Mouse (Mus musculus) G1E (cell line): ENCODE results near the gene Map4k2. TPM values are rescaled to one million over a fixed set of nuclear protein-coding genes. Genes with fewer than 3 reads are reported as not detected.

ENCODE experiments used
- ATAC-seq: 2 replicates; pipeline ENCODE4 v1.8.0; 2016; ENCODE audit warnings: mild to moderate bottlenecking; ENCODE audit not compliant: insufficient number of reproducible peaks, poor library complexity, low FRiP score, severe bottlenecking; ENCODE audit errors: extremely low read depth
- DNase-seq: peaks from one replicate; pipeline ENCODE4 v3.0.0; 2012; ENCODE audit warnings: low spot score
- H3K27me3 ChIP-seq: 2 replicates; pipeline ENCODE4 v1.6.1; 2012; ENCODE audit warnings: mild to moderate bottlenecking, low read length, inconsistent platforms; ENCODE audit not compliant: insufficient read depth
- H3K36me3 ChIP-seq: replicated peaks from 2 replicates; pipeline ENCODE3; 2012; ENCODE audit warnings: mild to moderate bottlenecking, inconsistent platforms
- H3K4me1 ChIP-seq: 2 replicates; pipeline ENCODE4 v1.6.1; 2012; ENCODE audit warnings: low read depth, low read length, inconsistent platforms, mixed read lengths; ENCODE audit not compliant: insufficient read depth
- H3K4me3 ChIP-seq: 2 replicates; pipeline ENCODE4 v1.5.1; 2012; ENCODE audit warnings: low read depth, mild to moderate bottlenecking, inconsistent platforms, low read length, moderate library complexity, mixed read lengths
- H3K9me3 ChIP-seq: replicated peaks from 2 replicates; pipeline ENCODE4 v1.6.1; 2012; ENCODE audit warnings: inconsistent platforms
- CTCF ChIP-seq: IDR thresholded peaks from 2 replicates; pipeline ENCODE4 v1.5.1; 2012; ENCODE audit warnings: low read depth, low read length, inconsistent platforms, mixed read lengths
- GATA1 ChIP-seq: IDR thresholded peaks from 2 replicates; pipeline ENCODE4 v1.6.1; 2012; ENCODE audit warnings: borderline replicate concordance, low read length, inconsistent platforms, mixed read lengths
- GATA2 ChIP-seq: IDR thresholded peaks from 2 replicates; pipeline ENCODE4 v1.6.1; 2012; ENCODE audit warnings: low read depth, low read length, inconsistent platforms, borderline replicate concordance
- POLR2AphosphoS5 ChIP-seq: IDR thresholded peaks from 2 replicates; pipeline ENCODE4 v1.6.1; 2012; ENCODE audit warnings: low read depth, low read length, inconsistent platforms; ENCODE audit not compliant: insufficient replicate concordance
- TAL1 ChIP-seq: conservative IDR thresholded peaks from 2 replicates; pipeline ENCODE4 v1.6.1; 2012; ENCODE audit warnings: low read depth, low read length, inconsistent platforms, mixed read lengths
- polyA plus RNA-seq: library from polyadenylated mRNA; stranded (reverse); fragments of >175 nt; gene quantifications from 2 replicates; pipeline ENCODE4 v1.2.3, GENCODE M21; 2012
- total RNA-seq, 2 experiments: library from RNA; stranded (forward) in 1 of 2; stranded (reverse) in 1 of 2; fragments of 200-1000 nt in 1 of 2; fragments of >200 nt in 1 of 2; fragmentation: Nextera tagmentation in 1 of 2; gene quantifications; 2 replicates each; pipeline ENCODE4 v1.2.3; 2014 to 2017

Map4k2 gene
- total and polyA plus RNA-seq, 3 experiments: 13.2 to 26.6 (median 13.4) TPM

GRCm38 (mm10) chr19:6342276-6342933 lies 1.5 kb downstream of the Map4k2 start:
- Histone ChIP-seq H3K4me3 (no peak overlapping the region), H3K27me3 (no peaks in the 10 kb centered on the region), H3K4me1 (peaks cover 47% of the 10 kb centered on the region), H3K9me3 (no peaks in the 10 kb centered on the region), H3K36me3 (peaks cover 90% of the 10 kb centered on the region)
- no peak for DNase-seq
- no peak for TF ChIP-seq POLR2AphosphoS5
- no peak for ATAC-seq

GRCm38 (mm10) chr19:6343066-6343925 lies 2.4 kb downstream of the Map4k2 start:
- ATAC-seq: no peak
- H3K4me3 ChIP-seq: no peak overlapping the region
- H3K27me3 ChIP-seq: no peaks in the 10 kb centered on the region
- H3K9me3 ChIP-seq: no peaks in the 10 kb centered on the region
- H3K36me3 ChIP-seq: peaks cover 88% of the 10 kb centered on the region
- peaks cover 45% of the 10 kb centered on the region for H3K4me1 ChIP-seq
- DNase-seq: no peak
- TF ChIP-seq CTCF (no peak), TAL1 (no peak), GATA1 (no peak), GATA2 (no peak), POLR2AphosphoS5 (no peak)

- Histone ChIP-seq H3K4me1 (peaks cover 40% of the 10 kb centered on the region), H3K4me3 (no peak overlapping the region), H3K36me3 (peaks cover 88% of the 10 kb centered on the region), H3K9me3 (no peaks in the 10 kb centered on the region), H3K27me3 (no peaks in the 10 kb centered on the region)
- DNase-seq: no peak
- no peak for ATAC-seq
- TF ChIP-seq GATA2 (no peak), GATA1 (no peak), CTCF (no peak), POLR2AphosphoS5 (no peak), TAL1 (no peak)
Observed at GRCm38 (mm10) chr19:6343996-6344395, 3.1 kb downstream of the Map4k2 start.

- Histone ChIP-seq H3K27me3 (no peaks in the 10 kb centered on the region), H3K4me3 (no peak overlapping the region), H3K9me3 (no peaks in the 10 kb centered on the region), H3K36me3 (peaks cover 92% of the 10 kb centered on the region), H3K4me1 (peaks cover 22% of the 10 kb centered on the region)
- TF ChIP-seq GATA2 (no peak), GATA1 (no peak), POLR2AphosphoS5 (no peak), TAL1 (no peak), CTCF (no peak)
- ATAC-seq (no peak), DNase-seq (no peak)
Observed at GRCm38 (mm10) chr19:6346023-6346422, 5.1 kb downstream of the Map4k2 start.

- H3K36me3 ChIP-seq: peaks cover 97% of the 10 kb centered on the region
- no peaks in the 10 kb centered on the region for H3K9me3 ChIP-seq
- DNase-seq: no peak
- H3K27me3 ChIP-seq: no peaks in the 10 kb centered on the region
- peaks cover 16% of the 10 kb centered on the region for H3K4me1 ChIP-seq
- H3K4me3 ChIP-seq: no peak overlapping the region
- TF ChIP-seq GATA1 (no peak), TAL1 (no peak), POLR2AphosphoS5 (no peak), CTCF (no peak), GATA2 (no peak)
- ATAC-seq: no peak
Observed at GRCm38 (mm10) chr19:6346661-6347060, 5.7 kb downstream of the Map4k2 start.

GRCm38 (mm10) chr19:6347615-6348014 lies 6.7 kb downstream of the Map4k2 start:
- ATAC-seq: no peak
- Histone ChIP-seq H3K36me3 (peaks cover 94% of the 10 kb centered on the region), H3K4me3 (no peak overlapping the region), H3K9me3 (no peaks in the 10 kb centered on the region), H3K27me3 (no peaks in the 10 kb centered on the region), H3K4me1 (peaks cover 11% of the 10 kb centered on the region)
- TF ChIP-seq CTCF (no peak), GATA1 (no peak), TAL1 (no peak), GATA2 (no peak), POLR2AphosphoS5 (no peak)
- no peak for DNase-seq
